ENCODE assay signal across 8 mouse cellular contexts in genomic region chr4:123411732-123412527, GRCm38 (mm10).
A peak's percentile ranks its signal among the peaks of the same experiment; 100 is the strongest.
DNase-seq lines count a peak whose midpoint lies in the region; ATAC-seq and TF ChIP-seq lines count a peak whose summit lies in the region.

No protein-coding gene starts in this region.

- H3K36me3 ChIP-seq in erythroblast, embryonic 14.5 days (ENCODE audit: control insufficient read depth), result peaks cover 11% of the 10 kb centered on the region
- peaks cover 20% of the 10 kb centered on the region for H3K36me3 ChIP-seq in heart, embryonic 13.5 days
- no peaks in the 10 kb centered on the region for H3K36me3 ChIP-seq in kidney, postnatal 0 days (ENCODE audit: insufficient read depth, low read length)
- H3K36me3 ChIP-seq in liver, embryonic 11.5 days (ENCODE audit: control insufficient read depth, insufficient read depth, low read length), result no peaks in the 10 kb centered on the region; the same call in 1 of the 2 replicates
- peaks cover 6% of the 10 kb centered on the region for H3K36me3 ChIP-seq in splenic B cell, adult 2 months (ENCODE audit: control insufficient read depth, insufficient read depth, low read length, poor library complexity, severe bottlenecking)

- peaks cover 30% of the 10 kb centered on the region for H3K4me1 ChIP-seq in erythroblast, embryonic 14.5 days (ENCODE audit: control insufficient read depth)
- peaks cover 80% of the 10 kb centered on the region for H3K4me1 ChIP-seq in heart, embryonic 13.5 days
- peaks cover 30% of the 10 kb centered on the region for H3K4me1 ChIP-seq in kidney, postnatal 0 days (replicated peaks; ENCODE audit: insufficient read depth, low read length)
- peaks cover 19% of the 10 kb centered on the region for H3K4me1 ChIP-seq in liver, embryonic 11.5 days (replicated peaks; ENCODE audit: control insufficient read depth, insufficient read depth, low read length)

- peak overlapping the region; percentile 75 for H3K4me3 ChIP-seq in erythroblast, embryonic 14.5 days (replicated peaks)
- H3K4me3 ChIP-seq in heart, embryonic 13.5 days, result peak overlapping the region; percentile 86
- peak overlapping the region; percentile 76 for H3K4me3 ChIP-seq in kidney, postnatal 0 days (replicated peaks; ENCODE audit: low read depth, low read length)
- H3K4me3 ChIP-seq in liver, embryonic 11.5 days (ENCODE audit: low read depth, low read length), result peak overlapping the region; percentile 93

- ATAC-seq in heart, embryonic 13.5 days (ENCODE audit: extremely low read depth, insufficient number of reproducible peaks, low FRiP score, low TSS enrichment), result peak; percentile 91
- peak; percentile 95 for ATAC-seq in kidney, postnatal 0 days (replicated peaks; ENCODE audit: low FRiP score, low read depth)
- peak; percentile 92 for ATAC-seq in liver, embryonic 11.5 days (replicated peaks; ENCODE audit: low FRiP score)

- peak; percentile 79 for DNase-seq in CD4-positive, CD25-positive, alpha-beta regulatory T cell, adult 2 months (ENCODE audit: low read depth, low spot score)
- DNase-seq in brain, embryonic 18.5 days (ENCODE audit: low read depth, low spot score), result peak; percentile 82
- peak; percentile 98 for DNase-seq in kidney, postnatal 0 days (ENCODE audit: low spot score)
- peak; percentile 94 for DNase-seq in liver, embryonic 11.5 days (ENCODE audit: low spot score)
- peak; percentile 72 for DNase-seq in naive thymus-derived CD4-positive, alpha-beta T cell, adult 2 months (ENCODE audit: low read depth)
- DNase-seq in splenic B cell, adult 2 months (ENCODE audit: low read depth, low spot score), result peak; percentile 57

- no peaks in the 10 kb centered on the region for H3K9me3 ChIP-seq in erythroblast, embryonic 14.5 days (ENCODE audit: control insufficient read depth, low read length)
- H3K9me3 ChIP-seq in heart, embryonic 13.5 days, result no peaks in the 10 kb centered on the region
- H3K9me3 ChIP-seq in kidney, postnatal 0 days (replicated peaks; ENCODE audit: low read length), result no peaks in the 10 kb centered on the region
- no peaks in the 10 kb centered on the region for H3K9me3 ChIP-seq in liver, embryonic 11.5 days (ENCODE audit: control insufficient read depth, low read length)

- peak overlapping the region; percentile 79 for H3K4me2 ChIP-seq in heart, embryonic 13.5 days
- peak overlapping the region; percentile 73 for H3K4me2 ChIP-seq in kidney, postnatal 0 days (ENCODE audit: low read length)
- peak overlapping the region; percentile 92 for H3K4me2 ChIP-seq in liver, embryonic 11.5 days

- H3K27me3 ChIP-seq in erythroblast, embryonic 14.5 days (ENCODE audit: control insufficient read depth), result peaks cover 18% of the 10 kb centered on the region
- no peaks in the 10 kb centered on the region for H3K27me3 ChIP-seq in heart, embryonic 13.5 days (replicated peaks)
- no peaks in the 10 kb centered on the region for H3K27me3 ChIP-seq in kidney, postnatal 0 days (ENCODE audit: insufficient read depth, low read length)
- no peaks in the 10 kb centered on the region for H3K27me3 ChIP-seq in liver, embryonic 11.5 days (replicated peaks; ENCODE audit: control insufficient read depth, insufficient read depth, low read length)
- no peaks in the 10 kb centered on the region for H3K27me3 ChIP-seq in splenic B cell, adult 2 months (ENCODE audit: control insufficient read depth, insufficient read depth, low read length, poor library complexity, severe bottlenecking)

- no peak for TF ChIP-seq CTCF in kidney, postnatal 0 days (IDR thresholded peaks at IDR 0.05; ENCODE audit: low read depth)

- H3K9ac ChIP-seq in heart, embryonic 13.5 days, result peak overlapping the region; percentile 97
- peak overlapping the region; percentile 82 for H3K9ac ChIP-seq in kidney, postnatal 0 days (ENCODE audit: low read depth, low read length)
- H3K9ac ChIP-seq in liver, embryonic 11.5 days (ENCODE audit: low read depth, low read length), result peak overlapping the region; percentile 91

- under 1% methylated on average over 56 of the region's 69 CpGs for WGBS in heart, embryonic 13.5 days
- under 1% methylated on average over 56 of the region's 69 CpGs for WGBS in kidney, postnatal 0 days
- WGBS in liver, embryonic 11.5 days, result under 1% methylated on average over 61 of the region's 69 CpGs

- peak overlapping the region; percentile 99 for H3K27ac ChIP-seq in heart, embryonic 13.5 days (replicated peaks)
- peak overlapping the region; percentile 89 for H3K27ac ChIP-seq in kidney, postnatal 0 days
- H3K27ac ChIP-seq in liver, embryonic 11.5 days (ENCODE audit: low read depth, low read length), result peak overlapping the region; percentile 88

Comparison
In these comparisons a context has a peak if more than half of its experiments do, and no peak if none do; other contexts are left out.
1. Peak in every context shown above with its lines: DNase-seq, ATAC-seq, H3K4me3 ChIP-seq and H3K27ac ChIP-seq.